Mouse (Mus musculus) C2C12 (cell line): ENCODE measurements around the gene Nxpe4. TPM values are rescaled to one million over a fixed set of nuclear protein-coding genes. Genes with fewer than 3 reads are reported as not detected.

ENCODE experiments used
- H3K27me3 ChIP-seq: one replicate; pipeline ENCODE4 v1.6.1; 2011; ENCODE audit not compliant: control insufficient read depth, insufficient read depth, insufficient read length
- H3K36me3 ChIP-seq: one replicate; pipeline ENCODE4 v1.6.1; 2011; ENCODE audit not compliant: control insufficient read depth, insufficient read depth
- H3K4me3 ChIP-seq: one replicate; pipeline ENCODE4 v1.5.1; 2011; ENCODE audit warnings: mild to moderate bottlenecking, control low read depth; ENCODE audit not compliant: poor library complexity, insufficient read depth, severe bottlenecking
- H3K79me2 ChIP-seq: one replicate; pipeline ENCODE4 v1.6.1; 2011; ENCODE audit not compliant: control insufficient read depth, insufficient read depth
- H3K79me3 ChIP-seq: one replicate; pipeline ENCODE4 v1.6.1; 2011; ENCODE audit warnings: low read depth, control low read depth
- H3ac ChIP-seq: one replicate; pipeline ENCODE3; 2011; ENCODE audit warnings: low read depth; ENCODE audit not compliant: control insufficient read depth, insufficient read length
- CEBPB ChIP-seq: IDR thresholded peaks from one replicate; pipeline ENCODE4 v1.6.1; 2011; ENCODE audit warnings: low read depth, mild to moderate bottlenecking, control low read depth, moderate library complexity
- CTCF ChIP-seq: IDR thresholded peaks from one replicate; pipeline ENCODE4 v1.5.1; 2011; ENCODE audit not compliant: control insufficient read depth, insufficient read depth, insufficient read length
- FOSL1 ChIP-seq: IDR thresholded peaks from one replicate; pipeline ENCODE4 v1.8.0; 2011; ENCODE audit warnings: mild to moderate bottlenecking, low read length; ENCODE audit not compliant: poor library complexity, insufficient read depth, severe bottlenecking
- MAX ChIP-seq: IDR thresholded peaks from one replicate; pipeline ENCODE4 v1.6.1; 2011; ENCODE audit warnings: mild to moderate bottlenecking, control low read depth
- MYOD1 ChIP-seq: IDR thresholded peaks from one replicate; pipeline ENCODE4 v1.6.1; 2011; ENCODE audit warnings: low read depth; ENCODE audit not compliant: control insufficient read depth, insufficient read length
- MYOG ChIP-seq: IDR thresholded peaks from one replicate; pipeline ENCODE4 v1.6.1; 2011; ENCODE audit not compliant: control insufficient read depth, insufficient read length; ENCODE audit errors: extremely low read depth
- USF1 ChIP-seq: IDR thresholded peaks from one replicate; pipeline ENCODE4 v1.6.1; 2011; ENCODE audit warnings: low read depth, mild to moderate bottlenecking, control low read depth, moderate library complexity
- polyA plus RNA-seq: library from polyadenylated mRNA; unstranded; fragments of >200 nt; fragmentation: generic; extraction: Trizol; gene quantifications from one replicate; pipeline ENCODE4 v1.2.1, GENCODE M21; 2012; ENCODE audit warnings: missing spikeins

Gene Nxpe4
- polyA plus RNA-seq, 1 experiment: 0.02 TPM

- Histone ChIP-seq H3ac (no peak overlapping the region), H3K4me3 (no peak overlapping the region), H3K27me3 (no peaks in the 10 kb centered on the region), H3K79me3 (no peaks in the 10 kb centered on the region), H3K79me2 (no peaks in the 10 kb centered on the region), H3K36me3 (no peaks in the 10 kb centered on the region)
- no peak for TF ChIP-seq MYOD1
- no peak for TF ChIP-seq USF1
- TF ChIP-seq MAX: no peak
- no peak for TF ChIP-seq MYOG
- no peak for TF ChIP-seq FOSL1
- TF ChIP-seq CTCF: no peak
- no peak for TF ChIP-seq CEBPB
Measured at GRCm38 (mm10) chr9:48389983-48390382, 228.2 kb downstream of the Nxpe4 start.

- no peaks in the 10 kb centered on the region for H3K36me3 ChIP-seq
- TF ChIP-seq CEBPB (no peak), MAX (no peak), USF1 (no peak), MYOG (no peak), CTCF (no peak), FOSL1 (no peak), MYOD1 (no peak)
- H3K27me3 ChIP-seq: no peaks in the 10 kb centered on the region
- no peak overlapping the region for H3K4me3 ChIP-seq
- no peaks in the 10 kb centered on the region for H3K79me2 ChIP-seq
- H3K79me3 ChIP-seq: no peaks in the 10 kb centered on the region
- H3ac ChIP-seq: no peak overlapping the region
Measured at GRCm38 (mm10) chr9:48403590-48404209, 241.9 kb downstream of the Nxpe4 start.

GRCm38 (mm10) chr9:48404687-48405086 is 242.9 kb downstream of the Nxpe4 start:
- Histone ChIP-seq H3K36me3 (no peaks in the 10 kb centered on the region), H3K79me2 (no peaks in the 10 kb centered on the region), H3K79me3 (no peaks in the 10 kb centered on the region), H3K4me3 (no peak overlapping the region), H3ac (no peak overlapping the region), H3K27me3 (no peaks in the 10 kb centered on the region)
- TF ChIP-seq USF1 (no peak), MYOG (no peak), MYOD1 (no peak), FOSL1 (no peak), CTCF (no peak), CEBPB (no peak), MAX (no peak)

GRCm38 (mm10) chr9:48407549-48408327 is 245.9 kb downstream of the Nxpe4 start:
- H3ac ChIP-seq: no peak overlapping the region
- H3K79me2 ChIP-seq: no peaks in the 10 kb centered on the region
- TF ChIP-seq MYOD1 (no peak), USF1 (no peak), CEBPB (no peak), FOSL1 (no peak), MYOG (no peak), MAX (no peak), CTCF (no peak)
- H3K36me3 ChIP-seq: no peaks in the 10 kb centered on the region
- no peak overlapping the region for H3K4me3 ChIP-seq
- no peaks in the 10 kb centered on the region for H3K79me3 ChIP-seq
- H3K27me3 ChIP-seq: no peaks in the 10 kb centered on the region

- Histone ChIP-seq H3K27me3 (no peaks in the 10 kb centered on the region), H3K4me3 (no peak overlapping the region), H3ac (no peak overlapping the region), H3K79me2 (no peaks in the 10 kb centered on the region), H3K79me3 (no peaks in the 10 kb centered on the region), H3K36me3 (no peaks in the 10 kb centered on the region)
- TF ChIP-seq MYOG (no peak), CEBPB (no peak), MAX (no peak), FOSL1 (no peak), MYOD1 (no peak), CTCF (no peak), USF1 (no peak)
Measured at GRCm38 (mm10) chr9:48410217-48411035, 248.6 kb downstream of the Nxpe4 start.
